ENCODE assay signal across 20 mouse cellular contexts in genomic region chr14:77596216-77597175, GRCm38 (mm10).
A peak's percentile ranks its signal among the peaks of the same experiment; 100 is the strongest.
DNase-seq lines count a peak whose midpoint lies in the region; ATAC-seq lines count a peak whose summit lies in the region.
"Had no signal": no experiment of that assay in that cellular context is flagged by ENCODE, and none has a peak within 500 bp of the region (broad histone marks: within the 10 kb centered on the region; RNA-seq: fewer than 3 reads in every experiment).

No protein-coding gene starts in this region.

- no peak overlapping the region for H3K4me2 ChIP-seq in hindbrain, embryonic 14.5 days (replicated peaks)
- H3K4me2 ChIP-seq in hindbrain, embryonic 15.5 days: no peak overlapping the region
- no peak overlapping the region for H3K4me2 ChIP-seq in kidney, embryonic 16.5 days (replicated peaks; ENCODE audit: low read depth, low read length)
- H3K4me2 ChIP-seq: embryonic facial prominence, embryonic 13.5 days; midbrain, embryonic 15.5 days had no signal

- H3K9me3 ChIP-seq in hindbrain, embryonic 14.5 days (ENCODE audit: control insufficient read depth, low read length): no peaks in the 10 kb centered on the region
- no peaks in the 10 kb centered on the region for H3K9me3 ChIP-seq in hindbrain, embryonic 15.5 days
- H3K9me3 ChIP-seq in kidney, embryonic 16.5 days (ENCODE audit: low read length): no peaks in the 10 kb centered on the region
- H3K9me3 ChIP-seq: embryonic facial prominence, embryonic 13.5 days; midbrain, embryonic 15.5 days had no signal

- no peaks in the 10 kb centered on the region for H3K27me3 ChIP-seq in hindbrain, embryonic 14.5 days (ENCODE audit: control insufficient read depth, insufficient read depth, low read length)
- H3K27me3 ChIP-seq in hindbrain, embryonic 15.5 days: no peaks in the 10 kb centered on the region
- no peaks in the 10 kb centered on the region for H3K27me3 ChIP-seq in kidney, embryonic 16.5 days (ENCODE audit: insufficient read depth, low read length)
- H3K27me3 ChIP-seq: embryonic facial prominence, embryonic 13.5 days; midbrain, embryonic 15.5 days had no signal

- WGBS in hindbrain, embryonic 14.5 days: 73% methylated on average over 14 of the region's 14 CpGs
- 67% methylated on average over 14 of the region's 14 CpGs for WGBS in hindbrain, embryonic 15.5 days
- WGBS in kidney, embryonic 16.5 days: 78% methylated on average over 14 of the region's 14 CpGs

- DNase-seq in kidney, adult 18-20 months: peak; percentile 50
- no peak for DNase-seq in kidney, postnatal 14 days
- no peak for DNase-seq in hindbrain, embryonic 14.5 days (ENCODE audit: low spot score)
- DNase-seq in lung, postnatal 36 days: no peak
- no peak for DNase-seq in B cell, adult 2 months
- DNase-seq: adrenal gland, adult 2 months; cerebellum, adult 8-10 months; gastrocnemius, postnatal 36 days; layer of hippocampus, postnatal 36 days; liver; retina, postnatal 1 day; right cerebral cortex, postnatal 4 days; thymus, postnatal 14 days had no signal

- H3K9ac ChIP-seq in hindbrain, embryonic 14.5 days: no peak overlapping the region
- H3K9ac ChIP-seq in hindbrain, embryonic 15.5 days: no peak overlapping the region
- no peak overlapping the region for H3K9ac ChIP-seq in kidney, embryonic 16.5 days (replicated peaks; ENCODE audit: low read length)
- H3K9ac ChIP-seq: embryonic facial prominence, embryonic 13.5 days; midbrain, embryonic 15.5 days had no signal

- H3K4me1 ChIP-seq in hindbrain, embryonic 14.5 days (replicated peaks; ENCODE audit: control insufficient read depth, insufficient read depth, low read length): peaks cover 14% of the 10 kb centered on the region
- peaks cover 17% of the 10 kb centered on the region; the same call in 1 of the 2 replicates for H3K4me1 ChIP-seq in hindbrain, embryonic 15.5 days (replicated peaks)
- no peaks in the 10 kb centered on the region for H3K4me1 ChIP-seq in kidney, embryonic 16.5 days (ENCODE audit: insufficient read depth, low read length)
- H3K4me1 ChIP-seq: embryonic facial prominence, embryonic 13.5 days had no signal

- no peak overlapping the region for H3K27ac ChIP-seq in hindbrain, embryonic 14.5 days
- 0 out of 2 replicates have a peak overlapping the region, but pooled peaks have one; percentile 11 for H3K27ac ChIP-seq in hindbrain, embryonic 15.5 days (replicated peaks)
- H3K27ac ChIP-seq in kidney, embryonic 16.5 days (ENCODE audit: low read length): no peak overlapping the region
- H3K27ac ChIP-seq: embryonic facial prominence, embryonic 13.5 days; midbrain, embryonic 15.5 days had no signal

- H3K4me3 ChIP-seq in hindbrain, embryonic 14.5 days (replicated peaks; ENCODE audit: low read length): no peak overlapping the region
- H3K4me3 ChIP-seq in hindbrain, embryonic 15.5 days: no peak overlapping the region
- H3K4me3 ChIP-seq in kidney, embryonic 16.5 days (ENCODE audit: low read length): no peak overlapping the region
- H3K4me3 ChIP-seq: embryonic facial prominence, embryonic 13.5 days; midbrain, embryonic 15.5 days; myocyte had no signal

- H3K36me3 ChIP-seq in hindbrain, embryonic 14.5 days (replicated peaks; ENCODE audit: control insufficient read depth, insufficient read depth): peaks cover 2% of the 10 kb centered on the region; the same call in 1 of the 2 replicates
- H3K36me3 ChIP-seq in hindbrain, embryonic 15.5 days: peaks cover 6% of the 10 kb centered on the region; the same call in 1 of the 2 replicates
- H3K36me3 ChIP-seq in kidney, embryonic 16.5 days (ENCODE audit: insufficient read depth, low read length): no peaks in the 10 kb centered on the region
- H3K36me3 ChIP-seq: midbrain, embryonic 15.5 days had no signal

- 0 out of 2 replicates have a peak, but pooled peaks have one; percentile 14 for ATAC-seq in hindbrain, embryonic 14.5 days (ENCODE audit: low FRiP score)
- ATAC-seq in hindbrain, embryonic 15.5 days (ENCODE audit: low FRiP score, low read depth): peak; percentile 3; the same call in 1 of the 2 replicates
- ATAC-seq in kidney, embryonic 16.5 days (ENCODE audit: low FRiP score, low TSS enrichment): 0 out of 2 replicates have a peak, but pooled peaks have one; percentile 46
- ATAC-seq: forebrain, embryonic 16.5 days; lung, postnatal 0 days; midbrain, embryonic 15.5 days had no signal
